Mouse (Mus musculus) heart, embryonic 12.5 days (tissue): Measurements from ENCODE around the gene Ebf3. TPM values are rescaled to one million over a fixed set of nuclear protein-coding genes. Genes with fewer than 3 reads are reported as not detected.
A peak's percentile ranks its signal among the peaks of the same experiment; 100 is the strongest.

Source experiments
- ATAC-seq: fragments of 200-750 bp; cut with Nextera tagmentation; 2 replicates; pipeline ENCODE4 v1.8.0; 2017; ENCODE audit warnings: moderate TSS enrichment, moderate library complexity; ENCODE audit not compliant: insufficient number of reproducible peaks, low FRiP score
- H3K27ac ChIP-seq: fragments of 300-500 bp; sonication (generic); 2 replicates; pipeline ENCODE4 v1.5.1; 2016; ENCODE audit warnings: mild to moderate bottlenecking, moderate library complexity; ENCODE audit not compliant: poor library complexity, severe bottlenecking
- H3K27me3 ChIP-seq: fragments of 300-500 bp; sonication (generic); replicated peaks from 2 replicates; pipeline ENCODE4 v1.6.1; 2016; ENCODE audit warnings: mild to moderate bottlenecking, moderate library complexity
- H3K36me3 ChIP-seq: fragments of 300-500 bp; sonication (generic); 2 replicates; pipeline ENCODE4 v1.6.1; 2016; ENCODE audit warnings: mild to moderate bottlenecking, moderate library complexity
- H3K4me1 ChIP-seq: fragments of 300-500 bp; sonication (generic); replicated peaks from 2 replicates; pipeline ENCODE4 v1.6.1; 2016; ENCODE audit warnings: mild to moderate bottlenecking
- H3K4me2 ChIP-seq: fragments of 300-500 bp; sonication (generic); 2 replicates; pipeline ENCODE4 v1.6.1; 2016; ENCODE audit warnings: mild to moderate bottlenecking, moderate library complexity
- H3K4me3 ChIP-seq: fragments of 300-500 bp; sonication (generic); 2 replicates; pipeline ENCODE4 v1.5.1; 2016; ENCODE audit warnings: mild to moderate bottlenecking
- H3K9ac ChIP-seq: fragments of 300-500 bp; sonication (generic); 2 replicates; pipeline ENCODE4 v1.6.1; 2016; ENCODE audit warnings: mild to moderate bottlenecking, moderate library complexity
- H3K9me3 ChIP-seq: fragments of 300-500 bp; sonication (generic); replicated peaks from 2 replicates; pipeline ENCODE4 v1.6.1; 2016; ENCODE audit warnings: mild to moderate bottlenecking, moderate library complexity
- WGBS: fragments of 180-500 bp; shearing (Covaris S2); methylation state at CpG from one replicate; pipeline ENCODE4 v1.1.7; 2016; 5-methylcytosine and 5-hydroxymethylcytosine counted together
- polyA plus RNA-seq: library from polyadenylated mRNA; unstranded; fragments of >200 nt; fragmentation: Nextera tagmentation; extraction: Ambion mirVana; gene quantifications from 2 replicates; pipeline ENCODE4 v1.2.1, GENCODE M21; 2016

Ebf3 gene
- polyA plus RNA-seq, 1 experiment from 2014 or later = 0.61 TPM

- Histone ChIP-seq H3K4me2 (peak overlapping the region; percentile 73), H3K27ac (no peak overlapping the region), H3K4me1 (peaks cover 42% of the 10 kb centered on the region), H3K4me3 (peak overlapping the region; percentile 44), H3K9me3 (no peaks in the 10 kb centered on the region), H3K9ac (no peak overlapping the region), H3K27me3 (peaks cover 65% of the 10 kb centered on the region), H3K36me3 (no peaks in the 10 kb centered on the region)
- WGBS = 4% methylated on average over 11 of the region's 11 CpGs
- no peak for ATAC-seq
Measured at GRCm38 (mm10) chr7:137310876-137311275, 3.4 kb downstream of the Ebf3 start.

DNA sequence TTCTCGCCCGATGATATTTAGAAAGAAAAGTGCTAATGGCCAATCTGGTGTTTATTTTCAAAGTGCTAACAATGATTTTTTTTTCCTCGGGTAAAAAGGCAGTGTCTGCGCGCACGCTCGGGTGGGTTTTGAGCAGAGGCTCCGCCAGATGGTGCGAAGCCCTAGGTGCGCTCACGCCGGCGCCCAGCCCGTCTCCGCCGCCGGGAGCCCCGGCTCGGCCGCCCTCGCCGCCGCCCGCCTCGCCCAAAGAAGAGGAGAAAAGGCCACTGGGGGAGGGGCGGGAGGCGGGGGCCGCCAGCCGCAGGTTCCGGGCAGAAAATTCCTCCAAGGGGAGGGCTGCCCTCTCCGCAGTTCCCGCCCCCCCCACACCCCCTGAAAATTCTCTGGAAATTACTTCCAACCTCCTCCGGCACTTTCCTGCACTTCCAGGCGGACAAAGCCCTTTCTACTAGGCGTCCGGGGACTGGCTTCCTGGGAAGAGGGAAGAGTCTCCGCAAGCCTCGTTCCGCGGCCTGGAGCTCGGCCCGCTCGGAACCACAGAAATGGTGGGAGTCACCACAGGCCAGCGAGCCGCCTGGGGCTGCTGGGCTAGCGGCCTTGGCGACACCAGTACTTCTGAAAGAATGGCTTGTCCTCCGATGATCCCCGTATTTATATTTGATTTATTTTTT is 4.0 kb downstream of the Ebf3 start:
- peak overlapping the region; percentile 73 for H3K4me2 ChIP-seq
- peak overlapping the region; percentile 44 for H3K4me3 ChIP-seq
- peak overlapping the region; percentile 40 for H3K9ac ChIP-seq
- WGBS = under 1% methylated on average over 38 of the region's 49 CpGs
- peaks cover 66% of the 10 kb centered on the region for H3K27me3 ChIP-seq
- ATAC-seq = no peak
- H3K36me3 ChIP-seq = no peaks in the 10 kb centered on the region
- H3K4me1 ChIP-seq = peaks cover 40% of the 10 kb centered on the region
- no peaks in the 10 kb centered on the region for H3K9me3 ChIP-seq
- H3K27ac ChIP-seq = no peak overlapping the region

- Histone ChIP-seq H3K36me3 (no peaks in the 10 kb centered on the region), H3K4me3 (peak overlapping the region; percentile 44), H3K9me3 (no peaks in the 10 kb centered on the region), H3K4me2 (peak overlapping the region; percentile 73), H3K9ac (peak overlapping the region; percentile 40), H3K27ac (no peak overlapping the region), H3K4me1 (peaks cover 32% of the 10 kb centered on the region), H3K27me3 (peaks cover 65% of the 10 kb centered on the region)
- peak; percentile 3; the same call in 1 of the 2 replicates for ATAC-seq
- 1% methylated on average over 91 of the region's 93 CpGs for WGBS
Measured at GRCm38 (mm10) chr7:137309071-137310066, 4.9 kb downstream of the Ebf3 start.

GRCm38 (mm10) chr7:137308061-137309060 is 5.9 kb downstream of the Ebf3 start:
- ATAC-seq = no peak
- no peaks in the 10 kb centered on the region for H3K9me3 ChIP-seq
- no peak overlapping the region for H3K27ac ChIP-seq
- H3K9ac ChIP-seq = no peak overlapping the region
- H3K36me3 ChIP-seq = no peaks in the 10 kb centered on the region
- peaks cover 64% of the 10 kb centered on the region for H3K27me3 ChIP-seq
- 32% methylated on average over 19 of the region's 19 CpGs for WGBS
- peaks cover 28% of the 10 kb centered on the region for H3K4me1 ChIP-seq
- H3K4me3 ChIP-seq = peak overlapping the region; percentile 44
- H3K4me2 ChIP-seq = peak overlapping the region; percentile 73

DNA sequence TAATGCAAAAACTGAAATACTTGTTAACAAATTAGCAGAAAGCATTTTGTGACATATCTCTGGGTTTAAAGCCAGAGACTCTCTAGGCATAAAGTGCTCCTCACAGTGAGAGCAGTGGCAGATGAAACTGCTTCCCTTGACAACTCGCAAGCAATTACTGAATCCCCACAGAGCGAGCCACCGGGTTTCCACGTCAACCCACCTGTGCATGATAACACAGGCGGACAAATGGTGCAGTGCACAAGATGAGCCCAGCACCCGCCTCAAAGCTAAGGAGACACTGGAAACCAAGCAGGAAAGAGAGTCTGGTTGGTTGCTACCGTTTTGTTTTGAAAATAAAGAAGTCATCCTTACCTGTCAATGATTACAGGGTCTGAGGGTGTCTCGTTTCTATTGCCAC is 7.1 kb downstream of the Ebf3 start:
- Histone ChIP-seq H3K4me1 (peaks cover 24% of the 10 kb centered on the region), H3K4me2 (no peak overlapping the region), H3K36me3 (no peaks in the 10 kb centered on the region), H3K27ac (no peak overlapping the region), H3K4me3 (no peak overlapping the region), H3K9ac (no peak overlapping the region), H3K27me3 (peaks cover 61% of the 10 kb centered on the region), H3K9me3 (no peaks in the 10 kb centered on the region)
- 40% methylated on average over 8 of the region's 8 CpGs for WGBS
- ATAC-seq = no peak

DNA sequence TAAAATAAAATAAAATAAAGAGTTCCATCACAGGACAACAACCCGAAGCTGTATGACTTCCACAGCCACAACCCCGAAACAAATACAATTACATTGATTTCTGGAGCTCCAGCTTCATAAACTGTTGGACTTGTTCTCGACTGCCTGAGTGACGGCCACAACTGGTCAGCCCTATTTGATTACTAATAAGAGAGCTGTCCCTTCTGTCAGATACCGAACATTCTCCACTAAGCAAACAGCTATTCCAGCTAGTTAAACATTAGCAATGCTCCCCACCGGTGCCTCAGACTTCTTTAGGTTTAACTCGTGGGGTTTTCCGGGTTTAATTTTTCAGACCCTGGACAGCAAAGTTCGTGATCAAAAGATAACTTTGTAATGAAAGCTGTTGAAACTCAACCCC is 8.1 kb downstream of the Ebf3 start:
- 58% methylated on average over 9 of the region's 9 CpGs for WGBS
- H3K36me3 ChIP-seq = no peaks in the 10 kb centered on the region
- no peak overlapping the region for H3K4me3 ChIP-seq
- H3K27me3 ChIP-seq = peaks cover 56% of the 10 kb centered on the region
- no peaks in the 10 kb centered on the region for H3K9me3 ChIP-seq
- no peak overlapping the region for H3K27ac ChIP-seq
- ATAC-seq = no peak
- H3K4me2 ChIP-seq = no peak overlapping the region
- peaks cover 33% of the 10 kb centered on the region for H3K4me1 ChIP-seq
- H3K9ac ChIP-seq = no peak overlapping the region

GRCm38 (mm10) chr7:137303776-137304171 is 10.5 kb downstream of the Ebf3 start:
- H3K27me3 ChIP-seq = peaks cover 62% of the 10 kb centered on the region
- WGBS = 49% methylated on average over 10 of the region's 10 CpGs
- H3K9me3 ChIP-seq = no peaks in the 10 kb centered on the region
- no peak overlapping the region for H3K9ac ChIP-seq
- peak overlapping the region; percentile 23 for H3K4me2 ChIP-seq
- H3K4me3 ChIP-seq = no peak overlapping the region
- peaks cover 21% of the 10 kb centered on the region for H3K4me1 ChIP-seq
- H3K27ac ChIP-seq = no peak overlapping the region
- no peaks in the 10 kb centered on the region for H3K36me3 ChIP-seq
- no peak for ATAC-seq

DNA sequence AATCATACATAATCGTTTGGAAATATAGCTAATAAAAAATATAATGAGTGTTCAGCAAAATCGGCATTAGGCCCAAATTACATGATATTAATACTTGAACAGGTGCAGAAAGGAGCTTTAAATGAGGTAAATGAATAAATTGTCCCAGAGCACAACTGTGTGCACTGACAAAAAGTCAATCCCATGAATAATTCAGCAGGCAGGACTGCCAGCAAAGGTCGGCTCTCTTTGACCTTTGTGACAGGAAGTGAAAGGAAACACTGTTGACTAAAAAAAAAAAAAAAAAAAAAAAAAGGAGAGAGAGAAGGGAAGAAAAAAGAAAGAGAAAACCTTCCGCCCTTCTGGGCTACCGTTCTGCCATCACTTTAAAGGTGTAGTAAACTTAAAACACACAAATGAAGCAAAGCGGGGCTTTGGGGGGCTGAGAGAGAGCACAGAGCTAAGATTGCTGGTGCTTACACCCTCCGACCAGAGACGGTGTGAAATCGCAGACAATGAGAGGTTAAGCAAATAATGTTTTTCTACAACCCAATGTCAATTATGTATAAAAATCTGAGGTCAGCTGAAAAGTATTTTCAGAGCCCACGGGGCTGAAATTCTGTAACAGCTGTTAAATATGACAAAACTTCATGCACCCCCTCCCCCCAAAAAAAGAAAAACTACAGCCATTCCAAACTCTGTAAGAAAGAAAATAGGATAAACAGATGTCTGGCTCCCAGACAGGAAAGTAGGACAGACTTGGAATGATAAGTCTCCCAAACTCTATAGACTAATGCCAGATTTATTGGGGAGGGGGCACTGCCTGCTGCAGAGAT is 11.1 kb downstream of the Ebf3 start:
- Histone ChIP-seq H3K4me1 (peaks cover 21% of the 10 kb centered on the region), H3K4me3 (no peak overlapping the region), H3K36me3 (no peaks in the 10 kb centered on the region), H3K9me3 (no peaks in the 10 kb centered on the region), H3K4me2 (peak overlapping the region; percentile 23), H3K9ac (no peak overlapping the region), H3K27ac (no peak overlapping the region), H3K27me3 (peaks cover 62% of the 10 kb centered on the region)
- no peak for ATAC-seq
- WGBS = 54% methylated on average over 10 of the region's 10 CpGs

- H3K9ac ChIP-seq = no peak overlapping the region
- WGBS = 88% methylated on average over 5 of the region's 5 CpGs
- H3K4me3 ChIP-seq = no peak overlapping the region
- H3K27ac ChIP-seq = no peak overlapping the region
- no peak for ATAC-seq
- peaks cover 65% of the 10 kb centered on the region for H3K27me3 ChIP-seq
- no peak overlapping the region for H3K4me2 ChIP-seq
- H3K9me3 ChIP-seq = no peaks in the 10 kb centered on the region
- peaks cover 21% of the 10 kb centered on the region for H3K4me1 ChIP-seq
- H3K36me3 ChIP-seq = no peaks in the 10 kb centered on the region
Measured at GRCm38 (mm10) chr7:137302161-137302560, 12.1 kb downstream of the Ebf3 start.

- no peaks in the 10 kb centered on the region for H3K9me3 ChIP-seq
- peak overlapping the region; percentile 21 for H3K4me3 ChIP-seq
- WGBS = 2% methylated on average over 15 of the region's 15 CpGs
- H3K27ac ChIP-seq = no peak overlapping the region
- H3K4me2 ChIP-seq = peak overlapping the region; percentile 65
- ATAC-seq = peak; percentile 80
- peaks cover 21% of the 10 kb centered on the region for H3K4me1 ChIP-seq
- H3K27me3 ChIP-seq = peaks cover 63% of the 10 kb centered on the region
- H3K9ac ChIP-seq = no peak overlapping the region
- H3K36me3 ChIP-seq = no peaks in the 10 kb centered on the region
Measured at GRCm38 (mm10) chr7:137301329-137301751, 12.9 kb downstream of the Ebf3 start.
